Mouse (Mus musculus): ENCODE data around the gene Gm28434.

Gene Gm28434

DNA sequence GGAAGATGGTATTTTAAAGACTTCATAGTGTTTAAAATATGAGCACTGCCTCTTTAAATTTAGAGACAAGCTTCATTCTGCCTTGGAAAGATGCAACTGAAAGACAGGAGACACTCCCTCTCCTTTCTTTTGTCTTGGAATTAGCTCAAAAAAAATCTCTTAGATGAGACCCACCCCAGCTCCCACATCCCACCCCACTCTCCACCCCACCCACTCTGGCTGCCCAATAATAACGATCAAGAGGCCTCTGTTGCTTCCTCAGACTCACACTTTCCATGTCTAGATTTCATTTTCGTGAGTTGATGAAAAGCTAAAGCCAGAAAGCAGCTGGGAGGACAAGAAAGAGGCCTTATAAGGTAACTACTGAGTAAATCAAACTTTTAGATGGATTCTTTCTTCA, at the start of gene Gm28434, which contains the start of gene 2310003L06Rik:
Gm28434 (plus strand) TSS at position 317 of the 400 bp plus-strand sequence.
2310003L06Rik (plus strand) TSS at position 259 of the 400 bp plus-strand sequence.
- no peak for DNase-seq

DNA sequence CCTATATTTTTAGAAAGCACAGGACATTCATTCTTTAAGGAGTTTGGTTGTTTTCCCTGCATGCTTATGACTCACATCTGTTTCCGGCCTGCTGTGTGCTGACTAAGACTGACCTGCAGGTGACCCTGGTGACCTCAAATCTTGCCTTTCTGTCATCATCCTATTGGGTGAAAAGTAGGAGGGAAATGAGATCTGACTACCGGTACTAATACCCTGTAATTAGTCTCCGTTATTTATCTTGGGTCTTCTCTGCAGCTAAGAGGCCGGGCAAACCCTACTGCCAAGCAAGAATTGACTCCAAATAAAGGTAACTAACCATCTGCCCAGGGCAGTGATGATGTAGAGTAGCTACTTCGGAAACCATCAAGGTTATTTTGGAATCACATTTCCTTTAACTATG, 43.9 kb upstream of the Gm28434 start, which contains the start of gene Csn3:
Csn3 (plus strand) TSS at position 208 of the 400 bp plus-strand sequence.
- DNase-seq, result peak in 1 of 2 experiments; percentile 1

DNA sequence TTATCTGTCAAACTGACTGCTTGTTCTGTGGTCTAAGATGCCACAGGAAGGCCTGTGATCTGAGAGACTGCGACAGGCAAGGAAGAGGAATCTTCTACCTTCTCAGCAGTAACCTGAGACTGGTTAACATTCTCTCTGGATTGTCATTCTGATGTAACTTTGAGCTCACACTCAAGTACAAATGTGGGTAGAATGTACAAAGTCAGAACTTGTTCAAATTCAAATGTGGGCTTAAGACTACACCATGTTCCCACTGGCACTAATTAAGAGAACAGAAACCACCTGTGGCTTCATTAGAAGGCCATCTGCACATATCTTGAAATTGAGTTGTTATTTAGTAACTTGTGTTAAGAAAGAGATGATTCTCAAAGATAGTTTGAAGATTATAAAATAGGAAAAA, 37.7 kb upstream of the Gm28434 start:
- DNase-seq, result no peak

DNA sequence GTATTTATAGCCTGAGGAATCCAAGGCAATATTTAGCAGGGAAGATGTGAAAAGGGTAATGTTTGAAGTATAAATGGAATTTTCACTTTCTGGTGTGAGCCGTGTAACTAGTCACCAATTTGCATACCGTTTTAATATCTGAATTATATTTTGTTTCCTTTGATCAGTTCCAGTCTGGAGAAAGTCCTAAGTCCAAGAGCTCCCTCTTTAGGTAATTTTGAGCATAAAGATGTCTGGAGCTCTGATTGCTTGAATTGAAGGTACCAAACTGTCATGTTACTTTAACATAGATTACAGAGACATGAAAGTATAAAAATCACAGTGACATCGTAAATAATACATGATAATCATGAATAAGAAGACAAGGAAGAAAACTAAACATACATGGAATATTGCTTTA, 28.6 kb upstream of the Gm28434 start:
- DNase-seq, result no peak

DNA sequence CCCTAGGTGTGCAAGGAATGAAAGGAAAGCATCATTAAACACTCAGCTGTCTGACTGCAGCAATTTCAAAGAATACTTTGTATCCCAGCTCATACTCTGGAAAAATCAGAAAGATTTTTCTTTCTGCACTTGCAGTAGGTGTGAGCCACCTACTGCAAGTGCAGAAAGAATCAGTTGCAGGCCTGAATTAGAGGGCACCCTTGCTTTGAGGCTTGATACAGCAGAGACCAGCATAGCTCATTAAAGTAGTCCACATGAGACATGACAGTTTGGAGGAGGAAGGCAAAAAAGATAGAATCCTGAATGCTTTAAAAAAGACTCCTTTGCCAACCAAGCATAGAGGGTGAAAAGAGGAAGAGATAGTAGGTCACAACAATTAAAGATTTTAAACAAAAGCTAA, 26.8 kb upstream of the Gm28434 start:
- no peak for DNase-seq

DNA sequence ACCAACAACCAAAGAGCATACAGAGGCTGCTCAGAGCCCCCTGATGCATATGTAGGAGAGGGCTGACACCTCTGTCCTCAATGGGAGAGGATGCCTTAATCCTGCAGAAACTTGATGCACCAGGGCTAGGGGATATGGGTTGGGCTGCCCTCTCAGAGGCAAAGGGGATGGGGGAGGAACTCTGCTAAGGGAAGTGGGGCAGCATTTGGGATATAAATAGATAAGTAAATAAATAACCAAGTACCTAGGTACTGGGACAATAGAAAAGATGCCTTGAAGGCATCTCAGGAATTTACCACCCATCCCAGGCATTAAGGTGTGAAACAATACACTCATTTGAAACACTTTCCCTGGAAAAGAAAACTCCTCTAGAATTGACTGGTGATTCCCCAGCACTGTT, 17.5 kb upstream of the Gm28434 start:
- DNase-seq, result no peak

DNA sequence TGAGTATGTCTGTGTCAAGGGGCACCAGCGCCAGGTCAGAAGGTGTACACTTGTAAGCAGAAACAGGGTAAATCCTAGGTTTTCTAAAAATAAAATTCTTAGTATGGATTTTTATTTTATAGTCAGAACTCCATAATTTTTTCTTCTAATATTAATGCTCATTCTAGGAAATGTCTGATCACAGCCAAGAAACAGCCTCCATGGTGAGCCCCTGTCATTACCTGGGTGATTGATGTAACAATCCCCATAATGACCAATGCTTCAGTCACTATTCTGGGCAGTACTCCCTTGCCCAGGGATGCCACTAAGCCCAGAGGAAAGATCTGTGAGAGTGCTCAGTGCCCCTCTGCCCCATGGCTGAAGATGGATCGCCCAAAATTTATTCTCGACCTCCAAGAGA, 9.8 kb downstream of the Gm28434 start, which contains the start of gene Cabs1:
Cabs1 (plus strand) TSS at position 301 of the 400 bp plus-strand sequence.
- no peak for DNase-seq

DNA sequence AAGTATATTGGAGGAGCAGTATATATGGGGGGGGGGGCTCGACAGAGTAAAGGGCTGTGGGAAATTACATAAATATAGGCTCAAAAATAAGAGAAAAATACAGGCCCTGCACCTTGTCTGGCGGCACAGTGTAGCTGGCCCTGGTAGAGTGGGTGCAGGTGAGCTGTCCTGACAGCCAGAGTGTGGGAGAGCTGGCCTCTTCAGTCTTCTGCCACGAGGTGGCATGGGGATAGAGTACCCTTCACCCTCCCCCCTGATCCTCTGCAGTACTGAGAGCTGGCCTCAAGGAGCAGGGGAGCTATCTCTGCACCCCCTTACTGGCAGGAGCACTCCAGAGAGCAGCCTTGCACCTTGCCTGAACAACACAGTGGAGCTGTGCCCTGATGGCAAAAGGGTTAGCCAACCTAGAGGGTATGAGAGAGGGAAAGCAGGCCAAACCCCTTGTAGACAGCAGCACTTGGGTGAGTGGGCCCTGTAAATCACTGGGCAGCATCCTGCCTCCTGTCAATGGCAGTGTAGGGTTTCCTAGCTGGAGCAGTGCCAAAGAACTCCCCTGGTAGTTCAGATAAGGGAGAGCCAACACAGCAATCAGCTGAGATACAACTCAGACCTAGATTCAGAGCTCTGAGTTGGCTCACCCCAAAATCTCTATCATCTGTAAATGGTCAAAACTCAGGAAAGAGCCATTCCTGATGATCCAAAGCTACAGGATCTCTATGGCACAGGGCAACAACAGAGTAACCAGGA, 13.3 kb downstream of the Gm28434 start:
- no peak for DNase-seq

DNA sequence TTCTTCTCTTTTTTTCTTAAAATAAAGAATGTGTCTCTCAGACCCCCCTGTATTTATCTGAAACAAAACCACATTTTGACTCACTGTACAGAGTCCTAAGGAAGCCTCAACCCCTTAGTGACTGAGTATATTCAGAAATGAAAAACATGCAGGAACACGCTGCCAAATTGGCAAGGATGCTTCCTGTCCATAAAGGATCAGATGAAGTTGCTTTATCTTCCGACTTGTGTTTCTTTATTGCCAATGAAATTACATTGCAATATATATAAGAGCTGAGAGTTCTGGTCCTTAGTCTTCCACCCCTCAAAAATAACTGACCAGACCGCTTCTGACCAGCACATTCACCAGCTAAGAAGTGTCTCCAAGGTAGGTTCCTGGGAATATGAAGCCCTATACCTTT, 32.9 kb downstream of the Gm28434 start, which contains the start of gene Smr3a:
Smr3a (plus strand) TSS at position 301 of the 400 bp plus-strand sequence.
- DNase-seq, result no peak

DNA sequence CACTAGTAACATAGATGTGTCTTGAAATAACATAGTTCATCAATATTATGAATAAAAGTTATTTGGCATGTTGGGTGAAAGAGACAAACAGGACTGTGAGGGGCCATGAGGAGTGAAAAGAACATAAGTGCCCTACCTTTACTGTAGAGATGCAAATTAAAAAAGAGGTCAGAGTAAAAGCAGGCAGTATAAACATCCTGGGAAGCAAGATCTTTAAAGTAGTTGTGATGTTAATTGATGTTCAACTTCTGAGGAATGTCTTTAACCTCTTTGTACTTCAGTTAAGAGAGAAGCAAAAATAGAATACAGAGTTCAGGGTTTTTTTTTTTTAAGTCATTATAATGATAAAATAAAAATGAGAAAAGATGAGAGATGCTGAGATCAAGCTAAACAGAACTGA, 35.9 kb downstream of the Gm28434 start:
- no peak for DNase-seq

Measured in kidney, postnatal 4 days (tissue).